Mouse (Mus musculus) CD4-positive, CD25-positive, alpha-beta regulatory T cell (primary cell): ENCODE results near the gene Gzme. TPM values are rescaled to one million over a fixed set of nuclear protein-coding genes. Genes with fewer than 3 reads are reported as not detected.

Experiments
- polyA plus RNA-seq: library from polyadenylated mRNA; unstranded; fragments of 100-300 nt; shearing (Covaris generic); gene quantifications from one replicate; pipeline ENCODE4 v1.2.1, GENCODE M21; 2017

Gzme gene
- not detected for polyA plus RNA-seq

DNA sequence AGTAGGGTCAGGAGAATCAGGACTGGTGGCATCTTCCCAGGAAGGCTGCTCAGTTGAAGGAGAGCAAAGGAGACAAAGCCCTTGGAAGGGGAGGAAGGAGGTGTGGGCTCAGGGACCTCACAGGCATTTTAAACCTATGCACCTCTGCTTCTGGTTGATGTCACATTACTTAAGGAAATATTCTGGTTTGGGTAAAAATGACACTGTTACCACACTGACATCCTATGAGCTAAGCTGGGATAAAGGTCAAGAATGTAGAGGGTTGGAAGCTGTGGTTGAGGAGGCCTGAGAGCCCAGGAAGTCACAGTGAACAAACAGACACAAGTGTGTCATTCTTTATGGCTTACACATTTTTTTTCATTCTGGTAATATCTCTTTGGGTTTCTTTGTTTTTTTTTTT is at the start of gene Gzme:
Gene Gzme, minus strand, starts transcription at position 101 of the 400 bp plus-strand sequence.

DNA sequence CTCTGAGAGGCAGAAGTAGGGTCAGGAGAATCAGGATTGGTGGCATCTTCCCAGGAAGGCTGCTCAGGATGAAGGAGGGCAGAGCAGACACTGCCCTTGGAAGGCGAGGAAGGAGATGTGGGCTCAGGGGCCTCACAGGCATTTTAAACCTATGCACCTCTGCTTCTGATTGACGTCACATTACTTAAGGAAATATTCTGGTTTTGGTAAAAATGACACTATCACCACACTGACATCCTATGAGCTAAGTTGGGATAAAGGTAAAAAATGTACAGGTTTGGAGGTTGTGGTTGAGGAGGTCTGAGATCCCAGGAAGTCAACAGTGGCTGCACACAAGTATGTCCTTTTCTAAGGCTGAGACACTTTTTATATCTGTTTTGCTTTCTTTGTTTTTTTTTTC is 39.1 kb upstream of the Gzme start, which contains the start of gene Gzmg:
Gene Gzmg, minus strand, starts transcription at position 101 of the 400 bp plus-strand sequence.

GRCm38 (mm10) chr14:56132508-56132907 is 12.1 kb upstream of the Gzme start, which contains the start of gene Gzmd:
Gene Gzmd, minus strand, starts transcription at chr14:56132608.

DNA sequence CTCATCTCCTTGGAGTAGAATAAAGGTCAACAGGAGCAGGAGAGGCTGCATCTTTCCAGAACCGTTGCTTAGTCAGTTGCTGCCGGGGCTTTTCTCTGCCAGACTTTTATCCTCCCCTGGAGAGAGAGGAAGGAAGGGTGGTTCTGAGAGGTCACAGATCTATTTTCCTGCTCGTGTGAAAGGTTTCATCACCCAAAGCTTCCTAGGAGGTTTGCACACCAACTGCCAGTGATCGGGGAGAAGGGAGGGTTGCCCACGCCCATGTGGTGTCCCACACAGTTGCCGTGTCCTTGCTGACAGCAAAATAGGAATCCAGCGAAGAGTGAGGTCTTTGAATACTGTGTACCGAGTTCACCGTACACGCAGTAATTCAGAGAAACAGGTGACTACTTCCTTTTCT is 18.0 kb downstream of the Gzme start, which contains the start of gene Ctsg:
Gene Ctsg, minus strand, starts transcription at position 189 of the 400 bp plus-strand sequence.

DNA sequence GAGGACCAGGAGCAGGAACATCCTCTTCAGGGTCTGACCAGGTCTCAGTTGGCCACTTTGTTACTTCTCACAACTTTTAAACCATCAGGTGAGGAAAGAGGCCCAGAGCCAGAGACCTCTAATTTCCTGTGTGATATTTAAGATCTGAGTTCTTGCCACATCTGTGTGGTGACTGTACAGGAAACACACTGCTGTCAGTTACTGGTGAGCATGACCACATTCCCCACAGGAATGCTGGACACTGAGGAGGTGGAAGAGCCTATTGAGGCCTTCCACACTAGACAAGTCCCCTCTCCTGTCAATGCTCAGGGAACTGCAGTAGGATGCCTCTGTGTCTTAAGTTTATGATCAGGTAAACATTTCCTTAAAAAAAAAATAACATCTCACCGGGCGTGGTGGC is 35.3 kb downstream of the Gzme start, which contains the start of gene Mcpt8:
Gene Mcpt8, minus strand, starts transcription at position 107 of the 400 bp plus-strand sequence.

Other genes with a start within 250 kb of the Gzme start
- gene Cbln3, start 236.2 kb downstream of the Gzme start, polyA plus RNA-seq = 0.20 TPM
- gene Khnyn, start 235.7 kb downstream of the Gzme start, polyA plus RNA-seq = 63.7 TPM
- gene Sdr39u1, start 220.3 kb downstream of the Gzme start, polyA plus RNA-seq = 73.6 TPM
- not detected for gene Cma1, start 175.9 kb downstream of the Gzme start, polyA plus RNA-seq
- gene Cma2, start 169.6 kb downstream of the Gzme start, polyA plus RNA-seq = not detected
- gene Mcpt1, start 102.7 kb downstream of the Gzme start, polyA plus RNA-seq = not detected
- not detected for gene Mcpt9, start 90.1 kb downstream of the Gzme start, polyA plus RNA-seq
- not detected for gene Mcpt2, start 78.6 kb downstream of the Gzme start, polyA plus RNA-seq
- not detected for gene Mcpt4, start 58.3 kb downstream of the Gzme start, polyA plus RNA-seq
- not detected for gene Mcpt8, start 35.4 kb downstream of the Gzme start, polyA plus RNA-seq
- gene Ctsg, start 18.1 kb downstream of the Gzme start, polyA plus RNA-seq = not detected
- gene Gzmd, start 12.0 kb upstream of the Gzme start, polyA plus RNA-seq = 0.19 TPM
- gene Gzmg, start 39.0 kb upstream of the Gzme start, polyA plus RNA-seq = not detected
- gene Gzmn, start 54.0 kb upstream of the Gzme start, polyA plus RNA-seq = not detected
- gene Gzmf, start 90.8 kb upstream of the Gzme start, polyA plus RNA-seq = not detected
- 5.0 TPM for gene Gzmc, start 114.0 kb upstream of the Gzme start, polyA plus RNA-seq
- gene Gzmb, start 141.6 kb upstream of the Gzme start, polyA plus RNA-seq = 7.5 TPM
- not detected for gene Atp12a, start 244.4 kb upstream of the Gzme start, polyA plus RNA-seq